Mouse (Mus musculus) midbrain, embryonic 12.5 days (tissue): ENCODE measurements around the gene Glipr2. TPM values are rescaled to one million over a fixed set of nuclear protein-coding genes. Genes with fewer than 3 reads are reported as not detected.

ENCODE experiments used
- ATAC-seq: fragments of 200-750 bp; cut with Nextera tagmentation; 2 replicates; pipeline ENCODE4 v1.8.0; 2017; ENCODE audit warnings: low read depth, moderate TSS enrichment, moderate library complexity; ENCODE audit not compliant: low FRiP score
- H3K27ac ChIP-seq: fragments of 300-500 bp; sonication (generic); replicated peaks from 2 replicates; pipeline ENCODE4 v1.5.1; 2016; ENCODE audit warnings: mild to moderate bottlenecking
- H3K27me3 ChIP-seq: fragments of 300-500 bp; sonication (generic); 2 replicates; pipeline ENCODE4 v1.6.1; 2016; ENCODE audit warnings: mild to moderate bottlenecking
- H3K36me3 ChIP-seq: fragments of 300-500 bp; sonication (generic); 2 replicates; pipeline ENCODE4 v1.6.1; 2016
- H3K4me1 ChIP-seq: fragments of 300-500 bp; sonication (generic); 2 replicates; pipeline ENCODE4 v1.6.1; 2016
- H3K4me2 ChIP-seq: fragments of 300-500 bp; sonication (generic); replicated peaks from 2 replicates; pipeline ENCODE4 v1.6.1; 2016; ENCODE audit warnings: mild to moderate bottlenecking, moderate library complexity
- H3K4me3 ChIP-seq: fragments of 300-500 bp; sonication (generic); 2 replicates; pipeline ENCODE4 v1.5.1; 2016; ENCODE audit warnings: mild to moderate bottlenecking
- H3K9ac ChIP-seq: fragments of 300-500 bp; sonication (generic); replicated peaks from 2 replicates; pipeline ENCODE4 v1.6.1; 2016; ENCODE audit warnings: mild to moderate bottlenecking, moderate library complexity
- H3K9me3 ChIP-seq: fragments of 300-500 bp; sonication (generic); 2 replicates; pipeline ENCODE4 v1.6.1; 2016; ENCODE audit warnings: mild to moderate bottlenecking
- WGBS: fragments of 180-500 bp; shearing (Covaris S2); methylation state at CpG from one replicate; pipeline ENCODE4 v1.1.7; 2016; 5-methylcytosine and 5-hydroxymethylcytosine counted together
- polyA plus RNA-seq: library from polyadenylated mRNA; unstranded; fragments of >200 nt; fragmentation: Nextera tagmentation; extraction: Ambion mirVana; gene quantifications from 2 replicates; pipeline ENCODE4 v1.2.1, GENCODE M21; 2016

The Glipr2 gene
- polyA plus RNA-seq, 1 experiment from 2014 or later, result 62.9 TPM

- no peaks in the 10 kb centered on the region for H3K9me3 ChIP-seq
- H3K27ac ChIP-seq, result peak overlapping the region; percentile 54; the same call in 1 of the 2 replicates
- no peaks in the 10 kb centered on the region; the same call in 1 of the 2 replicates for H3K36me3 ChIP-seq
- ATAC-seq, result 0 out of 2 replicates have a peak, but pooled peaks have one; percentile 34
- no peak overlapping the region for H3K9ac ChIP-seq
- WGBS, result 5% methylated on average over 8 of the region's 8 CpGs
- peaks cover 30% of the 10 kb centered on the region for H3K4me1 ChIP-seq
- no peak overlapping the region for H3K4me3 ChIP-seq
- H3K27me3 ChIP-seq, result peaks cover 57% of the 10 kb centered on the region
- peak overlapping the region; percentile 7; the same call in 1 of the 2 replicates for H3K4me2 ChIP-seq
Measured at GRCm38 (mm10) chr4:43972137-43972591, 15.0 kb downstream of the Glipr2 start.

GRCm38 (mm10) chr4:43973526-43973981 is 16.4 kb downstream of the Glipr2 start:
- Histone ChIP-seq H3K9ac (no peak overlapping the region), H3K27me3 (peaks cover 55% of the 10 kb centered on the region), H3K27ac (no peak overlapping the region), H3K4me2 (no peak overlapping the region), H3K4me3 (no peak overlapping the region), H3K36me3 (no peaks in the 10 kb centered on the region; the same call in 1 of the 2 replicates), H3K4me1 (peaks cover 31% of the 10 kb centered on the region), H3K9me3 (no peaks in the 10 kb centered on the region)
- ATAC-seq, result no peak
- WGBS, result 29% methylated on average over 4 of the region's 4 CpGs

GRCm38 (mm10) chr4:43974914-43975616 is 17.9 kb downstream of the Glipr2 start:
- Histone ChIP-seq H3K27me3 (peaks cover 62% of the 10 kb centered on the region), H3K4me3 (no peak overlapping the region), H3K9ac (no peak overlapping the region), H3K27ac (no peak overlapping the region), H3K36me3 (no peaks in the 10 kb centered on the region; the same call in 1 of the 2 replicates), H3K9me3 (no peaks in the 10 kb centered on the region), H3K4me1 (peaks cover 26% of the 10 kb centered on the region), H3K4me2 (no peak overlapping the region)
- WGBS, result 81% methylated on average over 10 of the region's 10 CpGs
- no peak for ATAC-seq

- Histone ChIP-seq H3K27ac (no peak overlapping the region), H3K36me3 (no peaks in the 10 kb centered on the region), H3K4me2 (no peak overlapping the region), H3K9ac (no peak overlapping the region), H3K27me3 (peaks cover 64% of the 10 kb centered on the region), H3K9me3 (no peaks in the 10 kb centered on the region), H3K4me1 (peaks cover 26% of the 10 kb centered on the region), H3K4me3 (no peak overlapping the region)
- WGBS, result 82% methylated on average over 6 of the region's 6 CpGs
- ATAC-seq, result no peak
Measured at GRCm38 (mm10) chr4:43976223-43976740, 19.1 kb downstream of the Glipr2 start.

- H3K9ac ChIP-seq, result no peak overlapping the region
- H3K4me3 ChIP-seq, result no peak overlapping the region
- H3K27ac ChIP-seq, result peak overlapping the region; percentile 17
- H3K36me3 ChIP-seq, result no peaks in the 10 kb centered on the region
- H3K4me2 ChIP-seq, result no peak overlapping the region
- peaks cover 74% of the 10 kb centered on the region for H3K27me3 ChIP-seq
- H3K9me3 ChIP-seq, result no peaks in the 10 kb centered on the region
- H3K4me1 ChIP-seq, result peaks cover 10% of the 10 kb centered on the region
- 11% methylated on average over 17 of the region's 17 CpGs for WGBS
- peak; percentile 57; the same call in 1 of the 2 replicates for ATAC-seq
Measured at GRCm38 (mm10) chr4:43978521-43979443, 21.6 kb downstream of the Glipr2 start.

- no peak for ATAC-seq
- peaks cover 76% of the 10 kb centered on the region for H3K27me3 ChIP-seq
- peaks cover 10% of the 10 kb centered on the region for H3K4me1 ChIP-seq
Measured at GRCm38 (mm10) chr4:43979746-43980145, 22.5 kb downstream of the Glipr2 start.

GRCm38 (mm10) chr4:43980236-43980635 is 23.0 kb downstream of the Glipr2 start:
- ATAC-seq, result no peak
- WGBS, result 86% methylated on average over 4 of the region's 4 CpGs
- no peak overlapping the region for H3K4me2 ChIP-seq
- H3K9me3 ChIP-seq, result no peaks in the 10 kb centered on the region
- H3K36me3 ChIP-seq, result no peaks in the 10 kb centered on the region
- no peak overlapping the region for H3K4me3 ChIP-seq
- no peak overlapping the region for H3K9ac ChIP-seq
- H3K4me1 ChIP-seq, result peaks cover 10% of the 10 kb centered on the region
- no peak overlapping the region for H3K27ac ChIP-seq
- peaks cover 76% of the 10 kb centered on the region for H3K27me3 ChIP-seq

More at GRCm38 (mm10) chr4:43979746-43980145, 22.5 kb downstream of the Glipr2 start:
- Histone ChIP-seq H3K27ac (no peak overlapping the region), H3K36me3 (no peaks in the 10 kb centered on the region), H3K9ac (no peak overlapping the region), H3K4me3 (no peak overlapping the region), H3K9me3 (no peaks in the 10 kb centered on the region), H3K4me2 (no peak overlapping the region)
- 74% methylated on average over 3 of the region's 3 CpGs for WGBS

- Histone ChIP-seq H3K27me3 (peaks cover 75% of the 10 kb centered on the region), H3K9ac (no peak overlapping the region), H3K36me3 (no peaks in the 10 kb centered on the region), H3K9me3 (no peaks in the 10 kb centered on the region), H3K27ac (no peak overlapping the region), H3K4me2 (no peak overlapping the region), H3K4me1 (peaks cover 10% of the 10 kb centered on the region), H3K4me3 (no peak overlapping the region)
- ATAC-seq, result no peak
- 94% methylated on average over 6 of the region's 6 CpGs for WGBS
Measured at GRCm38 (mm10) chr4:43980846-43981245, 23.6 kb downstream of the Glipr2 start.

- no peak overlapping the region for H3K27ac ChIP-seq
Measured at GRCm38 (mm10) chr4:43981251-43981650, 24.1 kb downstream of the Glipr2 start.

GRCm38 (mm10) chr4:43982053-43982732 is 25.0 kb downstream of the Glipr2 start:
- H3K36me3 ChIP-seq, result no peaks in the 10 kb centered on the region
- peak overlapping the region; percentile 55 for H3K4me2 ChIP-seq
- peaks cover 69% of the 10 kb centered on the region for H3K27me3 ChIP-seq
- 4% methylated on average over 24 of the region's 24 CpGs for WGBS
- H3K4me1 ChIP-seq, result peaks cover 10% of the 10 kb centered on the region
- H3K4me3 ChIP-seq, result peak overlapping the region; percentile 34
- no peak overlapping the region for H3K27ac ChIP-seq
- peak overlapping the region; percentile 46 for H3K9ac ChIP-seq
- peak; percentile 91 for ATAC-seq
- no peaks in the 10 kb centered on the region for H3K9me3 ChIP-seq

More at GRCm38 (mm10) chr4:43981251-43981650, 24.1 kb downstream of the Glipr2 start:
- 89% methylated on average over 7 of the region's 7 CpGs for WGBS
- H3K4me1 ChIP-seq, result peaks cover 10% of the 10 kb centered on the region
- no peak overlapping the region for H3K4me3 ChIP-seq
- H3K4me2 ChIP-seq, result no peak overlapping the region
- H3K36me3 ChIP-seq, result no peaks in the 10 kb centered on the region
- peaks cover 75% of the 10 kb centered on the region for H3K27me3 ChIP-seq
- ATAC-seq, result no peak
- H3K9ac ChIP-seq, result no peak overlapping the region
- no peaks in the 10 kb centered on the region for H3K9me3 ChIP-seq

GRCm38 (mm10) chr4:43983181-43983580 is 26.0 kb downstream of the Glipr2 start, which contains the start of gene Ccin:
Gene Ccin, plus strand, starts transcription at chr4:43983483.
- H3K9me3 ChIP-seq, result no peaks in the 10 kb centered on the region
- WGBS, result 78% methylated on average over 11 of the region's 11 CpGs
- ATAC-seq, result no peak
- H3K36me3 ChIP-seq, result no peaks in the 10 kb centered on the region
- H3K9ac ChIP-seq, result peak within 1 kb of the TSS; percentile 46
- H3K27me3 ChIP-seq, result peaks cover 62% of the 10 kb centered on the region
- H3K4me3 ChIP-seq, result peak within 1 kb of the TSS; percentile 34
- H3K4me1 ChIP-seq, result peaks cover 10% of the 10 kb centered on the region
- peak within 1 kb of the TSS; percentile 55 for H3K4me2 ChIP-seq
- no peak within 1 kb of the TSS for H3K27ac ChIP-seq
